In the genomic region with DNA sequence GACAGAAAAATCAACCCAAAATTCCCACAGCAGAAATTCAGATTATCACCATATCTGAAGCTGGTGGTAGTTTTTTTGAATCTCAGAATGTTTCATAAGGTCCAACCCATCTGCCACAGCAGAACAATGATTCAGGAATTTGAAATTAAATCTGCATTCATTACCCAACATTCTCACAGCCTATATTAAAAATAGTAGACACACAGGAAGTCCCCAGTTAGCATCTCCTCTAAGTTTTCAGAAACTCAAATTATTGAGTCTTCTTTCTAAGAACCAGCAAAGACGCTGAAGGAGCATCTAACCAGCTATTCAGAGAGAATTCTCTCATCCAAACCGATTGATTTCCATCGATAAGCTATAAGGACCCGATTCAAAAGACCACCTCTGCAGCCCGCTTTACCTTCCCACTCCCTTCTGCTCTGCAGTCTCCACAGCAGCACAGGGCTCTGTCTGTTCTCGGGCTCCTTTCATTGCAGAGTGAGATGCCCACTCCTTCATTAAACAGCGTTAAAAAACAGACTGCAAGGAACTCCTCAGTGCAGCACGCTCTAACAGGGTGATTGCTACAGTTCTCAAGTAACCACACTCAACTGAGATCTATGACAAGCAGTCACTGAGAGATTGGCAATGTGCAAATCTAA, we compare ENCODE assay signal across 12 mouse cellular contexts. TPM values are rescaled to one million over a fixed set of nuclear protein-coding genes. Genes with fewer than 3 reads are reported as not detected.
A peak's percentile ranks its signal among the peaks of the same experiment; 100 is the strongest.
DNase-seq lines count a peak whose midpoint lies in the region; ATAC-seq and TF ChIP-seq lines count a peak whose summit lies in the region.
"Had no signal": no experiment of that assay in that cellular context is flagged by ENCODE, and none has a peak within 500 bp of the region (broad histone marks: within the 10 kb centered on the region; RNA-seq: fewer than 3 reads in every experiment).

No protein-coding gene starts in this region.

- DNase-seq in heart, postnatal 0 days (ENCODE audit: low spot score), result no peak
- no peak for DNase-seq in heart, embryonic 10.5 days (ENCODE audit: low spot score)
- peak; percentile 21 for DNase-seq in thymus, postnatal 14 days
- DNase-seq in thymus, postnatal 25 days, result no peak
- peak; percentile 46 for DNase-seq in midbrain, embryonic 14.5 days
- DNase-seq in yolk sac, embryonic 10.5 days (ENCODE audit: low spot score), result no peak
- DNase-seq: adrenal gland, postnatal 36 days; gastrocnemius, postnatal 25 days; thymus, postnatal 36 days had no signal

- no peak for TF ChIP-seq EP300 in heart, postnatal 0 days (IDR thresholded peaks at IDR 0.05; ENCODE audit: low read depth)

- TF ChIP-seq CTCF in heart, postnatal 0 days (IDR thresholded peaks at IDR 0.05; ENCODE audit: low read depth), result no peak

- H3K4me3 ChIP-seq in heart, postnatal 0 days (ENCODE audit: low read depth, low read length), result peak overlapping the region; percentile 6; the same call in 1 of the 2 replicates
- no peak overlapping the region for H3K4me3 ChIP-seq in heart, embryonic 10.5 days
- H3K4me3 ChIP-seq in midbrain, embryonic 14.5 days (replicated peaks; ENCODE audit: low read depth, low read length), result peak overlapping the region; percentile 64
- H3K4me3 ChIP-seq in kidney, embryonic 16.5 days (ENCODE audit: low read length), result no peak overlapping the region

- peaks cover 9% of the 10 kb centered on the region; the same call in 1 of the 2 replicates for H3K4me1 ChIP-seq in heart, postnatal 0 days (ENCODE audit: control insufficient read depth, insufficient read depth)
- H3K4me1 ChIP-seq in heart, embryonic 10.5 days, result peaks cover 21% of the 10 kb centered on the region
- H3K4me1 ChIP-seq in midbrain, embryonic 14.5 days (ENCODE audit: control insufficient read depth, insufficient read depth, low read length), result 0 out of 2 replicates have a peak, but pooled peaks cover 2% of the 10 kb centered on the region
- H3K4me1 ChIP-seq in kidney, embryonic 16.5 days (ENCODE audit: insufficient read depth, low read length), result peaks cover 14% of the 10 kb centered on the region

- H3K4me2 ChIP-seq in heart, postnatal 0 days (ENCODE audit: low read depth, low read length), result no peak overlapping the region; the same call in 1 of the 2 replicates
- H3K4me2 ChIP-seq in midbrain, embryonic 14.5 days (ENCODE audit: low read length), result peak overlapping the region; percentile 85
- H3K4me2 ChIP-seq in kidney, embryonic 16.5 days (replicated peaks; ENCODE audit: low read depth, low read length), result no peak overlapping the region

- H3K27ac ChIP-seq in heart, postnatal 0 days (ENCODE audit: low read depth), result no peak overlapping the region
- H3K27ac ChIP-seq in heart, embryonic 10.5 days, result no peak overlapping the region
- peak overlapping the region; percentile 93 for H3K27ac ChIP-seq in midbrain, embryonic 14.5 days (replicated peaks; ENCODE audit: low read depth, low read length)
- H3K27ac ChIP-seq in kidney, embryonic 16.5 days (ENCODE audit: low read length), result no peak overlapping the region
- H3K27ac ChIP-seq: liver, embryonic 14.5 days had no signal

- H3K9me3 ChIP-seq in heart, postnatal 0 days (replicated peaks; ENCODE audit: control insufficient read depth, low read length), result no peaks in the 10 kb centered on the region
- H3K9me3 ChIP-seq in heart, embryonic 10.5 days, result no peaks in the 10 kb centered on the region
- H3K9me3 ChIP-seq in midbrain, embryonic 14.5 days (ENCODE audit: control insufficient read depth, low read length), result no peaks in the 10 kb centered on the region
- H3K9me3 ChIP-seq in kidney, embryonic 16.5 days (ENCODE audit: low read length), result no peaks in the 10 kb centered on the region

- H3K27me3 ChIP-seq in heart, postnatal 0 days (ENCODE audit: control insufficient read depth, insufficient read depth, low read length), result peaks cover 33% of the 10 kb centered on the region
- H3K27me3 ChIP-seq in heart, embryonic 10.5 days (ENCODE audit: insufficient read depth, poor library complexity, severe bottlenecking), result peaks cover 64% of the 10 kb centered on the region
- no peaks in the 10 kb centered on the region for H3K27me3 ChIP-seq in midbrain, embryonic 14.5 days (ENCODE audit: control insufficient read depth, insufficient read depth, low read length)
- peaks cover 61% of the 10 kb centered on the region for H3K27me3 ChIP-seq in kidney, embryonic 16.5 days (ENCODE audit: insufficient read depth, low read length)

- no peak overlapping the region for H3K9ac ChIP-seq in heart, postnatal 0 days (replicated peaks; ENCODE audit: low read depth, low read length)
- H3K9ac ChIP-seq in midbrain, embryonic 14.5 days (replicated peaks; ENCODE audit: low read length), result peak overlapping the region; percentile 90
- no peak overlapping the region for H3K9ac ChIP-seq in kidney, embryonic 16.5 days (replicated peaks; ENCODE audit: low read length)
- H3K9ac ChIP-seq: liver, embryonic 14.5 days had no signal

- WGBS in heart, postnatal 0 days, result 64% methylated on average over 8 of the region's 8 CpGs
- WGBS in heart, embryonic 10.5 days, result 64% methylated on average over 8 of the region's 8 CpGs
- WGBS in midbrain, embryonic 14.5 days, result 61% methylated on average over 8 of the region's 8 CpGs
- 57% methylated on average over 8 of the region's 8 CpGs for WGBS in kidney, embryonic 16.5 days

- no peaks in the 10 kb centered on the region for H3K36me3 ChIP-seq in heart, postnatal 0 days (replicated peaks; ENCODE audit: control insufficient read depth, insufficient read depth, low read length)
- H3K36me3 ChIP-seq in heart, embryonic 10.5 days, result no peaks in the 10 kb centered on the region
- no peaks in the 10 kb centered on the region for H3K36me3 ChIP-seq in midbrain, embryonic 14.5 days (ENCODE audit: control insufficient read depth, insufficient read depth, low read length)
- H3K36me3 ChIP-seq in kidney, embryonic 16.5 days (ENCODE audit: insufficient read depth, low read length), result no peaks in the 10 kb centered on the region

- no peak for ATAC-seq in heart, postnatal 0 days (ENCODE audit: insufficient read depth, low read depth)
- no peak for ATAC-seq in midbrain, embryonic 14.5 days (ENCODE audit: low FRiP score, low TSS enrichment)
- ATAC-seq in kidney, embryonic 16.5 days (ENCODE audit: low FRiP score, low TSS enrichment), result no peak
- ATAC-seq: intestine, embryonic 16.5 days had no signal

RNA-seq across cellular contexts. Expression of gene Arpp21, which starts 3.7 kb away (rescaled TPM):
- total RNA-seq in heart, postnatal 0 days (2014; rRNA removed; ENCODE audit: low replicate concordance), result 0.99 and 7.7 TPM in 2 replicates
- polyA plus RNA-seq in heart, postnatal 0 days (2015; fragmentation: Nextera tagmentation; extraction: Ambion mirVana), result 2.5 and 2.7 TPM in 2 replicates
- 1.8 and 2.2 TPM in 2 replicates for polyA plus RNA-seq in heart, embryonic 10.5 days (2016; fragmentation: Nextera tagmentation; extraction: Ambion mirVana)
- polyA plus RNA-seq in midbrain, embryonic 14.5 days (2014; fragmentation: Nextera tagmentation; extraction: Ambion mirVana), result 27.4 and 37.7 TPM in 2 replicates
- 0.78 and 0.79 TPM in 2 replicates for polyA plus RNA-seq in kidney, embryonic 16.5 days (2015; fragmentation: Nextera tagmentation; extraction: Ambion mirVana)

Comparison
In these comparisons a context has a peak if more than half of its experiments do, and no peak if none do; other contexts are left out.
1. DNase-seq: peak in thymus, postnatal 14 days (single experiment) and midbrain, embryonic 14.5 days (single experiment); none in heart, postnatal 0 days (single experiment), heart, embryonic 10.5 days (single experiment), thymus, postnatal 25 days (single experiment) and yolk sac, embryonic 10.5 days (single experiment).
2. H3K4me3 ChIP-seq: peak in heart, postnatal 0 days (single experiment) and midbrain, embryonic 14.5 days (single experiment); none in heart, embryonic 10.5 days (single experiment) and kidney, embryonic 16.5 days (single experiment).